Mouse (Mus musculus) hindbrain, embryonic 16.5 days (tissue): ENCODE measurements at regions not wholly inside any gene's neighbourhood (a gene's known extent, or its start where the extent isn't known, plus 50 kb on each side); places are given as distances from the start of the nearest gene placed in this dataset.

Experiments
- ATAC-seq: fragments of 200-750 bp; cut with Nextera tagmentation; 2 replicates; pipeline ENCODE4 v1.8.0; 2017; ENCODE audit warnings: moderate TSS enrichment, moderate library complexity
- H3K27ac ChIP-seq: fragments of 300-500 bp; sonication (generic); 2 replicates; pipeline ENCODE4 v1.5.1; 2014; ENCODE audit warnings: low read depth, mild to moderate bottlenecking, control low read depth, low read length, moderate library complexity
- H3K27me3 ChIP-seq: fragments of 300-500 bp; sonication (generic); replicated peaks from 2 replicates; pipeline ENCODE4 v1.6.1; 2014; ENCODE audit warnings: low read length; ENCODE audit not compliant: control insufficient read depth, insufficient read depth
- H3K36me3 ChIP-seq: fragments of 300-500 bp; sonication (generic); 2 replicates; pipeline ENCODE4 v1.6.1; 2014; ENCODE audit warnings: mild to moderate bottlenecking, low read length, moderate library complexity, mixed read lengths; ENCODE audit not compliant: control insufficient read depth, insufficient read depth
- H3K4me1 ChIP-seq: fragments of 300-500 bp; sonication (generic); 2 replicates; pipeline ENCODE4 v1.6.1; 2014; ENCODE audit warnings: low read depth, low read length; ENCODE audit not compliant: control insufficient read depth, insufficient read depth
- H3K4me2 ChIP-seq: fragments of 300-500 bp; sonication (generic); 2 replicates; pipeline ENCODE4 v1.6.1; 2014; ENCODE audit warnings: mild to moderate bottlenecking, low read length, control low read depth, moderate library complexity
- H3K4me3 ChIP-seq: fragments of 300-500 bp; sonication (generic); 2 replicates; pipeline ENCODE4 v1.5.1; 2014; ENCODE audit warnings: mild to moderate bottlenecking, low read length, control low read depth, moderate library complexity
- H3K9ac ChIP-seq: fragments of 300-500 bp; sonication (generic); 2 replicates; pipeline ENCODE4 v1.6.1; 2014; ENCODE audit warnings: low read depth, mild to moderate bottlenecking, control low read depth, low read length, moderate library complexity
- H3K9me3 ChIP-seq: fragments of 300-500 bp; sonication (generic); 2 replicates; pipeline ENCODE4 v1.6.1; 2014; ENCODE audit warnings: mild to moderate bottlenecking, low read length, moderate library complexity; ENCODE audit not compliant: control insufficient read depth
- WGBS: fragments of 180-500 bp; shearing (Covaris S2); extraction: QIAGEN DNeasy Blood & Tissue Kit; methylation state at CpG from one replicate; pipeline ENCODE4 v1.1.7; 2014; 5-methylcytosine and 5-hydroxymethylcytosine counted together

GRCm38 (mm10) chr2:72752624-72753176 lies 227.5 kb downstream of the Sp3 start:
- H3K36me3 ChIP-seq: no peaks in the 10 kb centered on the region
- H3K9me3 ChIP-seq: no peaks in the 10 kb centered on the region
- H3K27me3 ChIP-seq: no peaks in the 10 kb centered on the region
- H3K27ac ChIP-seq: no peak overlapping the region
- no peak overlapping the region for H3K4me2 ChIP-seq
- H3K4me3 ChIP-seq: no peak overlapping the region
- no peaks in the 10 kb centered on the region for H3K4me1 ChIP-seq
- no peak overlapping the region for H3K9ac ChIP-seq
- WGBS: 75% methylated on average over 4 of the region's 4 CpGs
- ATAC-seq: no peak

- Histone ChIP-seq H3K27ac (no peak overlapping the region), H3K4me1 (no peaks in the 10 kb centered on the region), H3K9ac (no peak overlapping the region), H3K36me3 (no peaks in the 10 kb centered on the region), H3K4me3 (no peak overlapping the region), H3K4me2 (no peak overlapping the region), H3K27me3 (no peaks in the 10 kb centered on the region), H3K9me3 (no peaks in the 10 kb centered on the region)
- ATAC-seq: no peak
- WGBS: 91% methylated on average over 16 of the region's 16 CpGs
Measured at GRCm38 (mm10) chr2:72753788-72754713, 226.2 kb downstream of the Sp3 start.

- H3K9ac ChIP-seq: no peak overlapping the region
- no peak overlapping the region for H3K4me3 ChIP-seq
- ATAC-seq: no peak
- 93% methylated on average over 5 of the region's 5 CpGs for WGBS
- H3K36me3 ChIP-seq: no peaks in the 10 kb centered on the region
- H3K9me3 ChIP-seq: no peaks in the 10 kb centered on the region; the same call in 1 of the 2 replicates
- no peaks in the 10 kb centered on the region for H3K4me1 ChIP-seq
- H3K27me3 ChIP-seq: no peaks in the 10 kb centered on the region
- H3K27ac ChIP-seq: no peak overlapping the region
- H3K4me2 ChIP-seq: no peak overlapping the region
Measured at GRCm38 (mm10) chr2:72763454-72763853, 216.8 kb downstream of the Sp3 start.

GRCm38 (mm10) chr2:72769030-72769630 lies 211.1 kb downstream of the Sp3 start:
- 81% methylated on average over 11 of the region's 11 CpGs for WGBS
- H3K4me3 ChIP-seq: no peak overlapping the region
- H3K9ac ChIP-seq: no peak overlapping the region
- no peak overlapping the region for H3K4me2 ChIP-seq
- H3K27me3 ChIP-seq: no peaks in the 10 kb centered on the region
- H3K9me3 ChIP-seq: no peaks in the 10 kb centered on the region; the same call in 1 of the 2 replicates
- H3K36me3 ChIP-seq: no peaks in the 10 kb centered on the region
- ATAC-seq: no peak
- no peaks in the 10 kb centered on the region; the same call in 1 of the 2 replicates for H3K4me1 ChIP-seq
- no peak overlapping the region for H3K27ac ChIP-seq

GRCm38 (mm10) chr2:72773401-72773800 lies 206.8 kb downstream of the Sp3 start:
- Histone ChIP-seq H3K27ac (no peak overlapping the region), H3K4me1 (no peaks in the 10 kb centered on the region; the same call in 1 of the 2 replicates), H3K36me3 (no peaks in the 10 kb centered on the region), H3K27me3 (no peaks in the 10 kb centered on the region), H3K4me3 (no peak overlapping the region), H3K9ac (no peak overlapping the region), H3K9me3 (no peaks in the 10 kb centered on the region; the same call in 1 of the 2 replicates), H3K4me2 (no peak overlapping the region)
- no peak for ATAC-seq
- 53% methylated on average over 4 of the region's 4 CpGs for WGBS

GRCm38 (mm10) chr2:72777330-72777729 lies 202.9 kb downstream of the Sp3 start:
- WGBS: 44% methylated on average over 3 of the region's 3 CpGs
- Histone ChIP-seq H3K27ac (no peak overlapping the region), H3K27me3 (no peaks in the 10 kb centered on the region), H3K4me2 (no peak overlapping the region), H3K4me3 (no peak overlapping the region), H3K9me3 (no peaks in the 10 kb centered on the region; the same call in 1 of the 2 replicates), H3K9ac (no peak overlapping the region), H3K4me1 (peaks cover 7% of the 10 kb centered on the region), H3K36me3 (no peaks in the 10 kb centered on the region)
- no peak for ATAC-seq

- Histone ChIP-seq H3K27me3 (no peaks in the 10 kb centered on the region), H3K4me3 (no peak overlapping the region)
Measured at GRCm38 (mm10) chr2:72777806-72778510, 202.3 kb downstream of the Sp3 start.

GRCm38 (mm10) chr2:72779268-72780163 lies 200.7 kb downstream of the Sp3 start:
- 86% methylated on average over 7 of the region's 7 CpGs for WGBS
- H3K4me1 ChIP-seq: peaks cover 7% of the 10 kb centered on the region
- H3K36me3 ChIP-seq: no peaks in the 10 kb centered on the region
- H3K4me2 ChIP-seq: no peak overlapping the region
- no peaks in the 10 kb centered on the region for H3K9me3 ChIP-seq
- no peak overlapping the region for H3K9ac ChIP-seq
- H3K27me3 ChIP-seq: no peaks in the 10 kb centered on the region
- no peak overlapping the region for H3K27ac ChIP-seq
- H3K4me3 ChIP-seq: no peak overlapping the region
- no peak for ATAC-seq

More at GRCm38 (mm10) chr2:72777806-72778510, 202.3 kb downstream of the Sp3 start:
- H3K27ac ChIP-seq: no peak overlapping the region
- H3K9ac ChIP-seq: no peak overlapping the region
- H3K36me3 ChIP-seq: no peaks in the 10 kb centered on the region
- H3K4me1 ChIP-seq: peaks cover 7% of the 10 kb centered on the region
- H3K9me3 ChIP-seq: no peaks in the 10 kb centered on the region; the same call in 1 of the 2 replicates
- H3K4me2 ChIP-seq: no peak overlapping the region
- 78% methylated on average over 8 of the region's 8 CpGs for WGBS
- no peak for ATAC-seq
